Mouse (Mus musculus) intestine, embryonic 14.5 days (tissue): ENCODE measurements at regions not wholly inside any gene's neighbourhood (a gene's known extent, or its start where the extent isn't known, plus 50 kb on each side); places are given as distances from the start of the nearest gene placed in this dataset.

Source experiments
- ATAC-seq: fragments of 200-750 bp; cut with Nextera tagmentation; replicated peaks from 2 replicates; pipeline ENCODE4 v1.8.0; 2017; ENCODE audit warnings: low read depth, moderate number of reproducible peaks, moderate TSS enrichment, moderate library complexity; ENCODE audit not compliant: low FRiP score, low TSS enrichment
- DNase-seq: peaks from one replicate; pipeline ENCODE4 v3.0.0-alpha.2; 2018; ENCODE audit warnings: low spot score
- H3K27ac ChIP-seq: fragments of 300-500 bp; sonication (generic); 2 replicates; pipeline ENCODE4 v1.5.1; 2014; ENCODE audit warnings: low read depth, mild to moderate bottlenecking, control low read depth
- H3K27me3 ChIP-seq: fragments of 300-500 bp; sonication (generic); replicated peaks from 2 replicates; pipeline ENCODE4 v1.6.1; 2014; ENCODE audit warnings: low read length, control low read depth; ENCODE audit not compliant: control insufficient read depth, insufficient read depth
- H3K36me3 ChIP-seq: fragments of 300-500 bp; sonication (generic); 2 replicates; pipeline ENCODE4 v1.6.1; 2014; ENCODE audit warnings: low read length, control low read depth; ENCODE audit not compliant: control insufficient read depth, insufficient read depth
- H3K4me1 ChIP-seq: fragments of 300-500 bp; sonication (generic); replicated peaks from 2 replicates; pipeline ENCODE4 v1.6.1; 2014; ENCODE audit warnings: low read length, control low read depth, mixed read lengths; ENCODE audit not compliant: control insufficient read depth, insufficient read depth
- H3K4me2 ChIP-seq: fragments of 300-500 bp; sonication (generic); 2 replicates; pipeline ENCODE4 v1.6.1; 2014; ENCODE audit warnings: low read length
- H3K4me3 ChIP-seq: fragments of 300-500 bp; sonication (generic); 2 replicates; pipeline ENCODE4 v1.5.1; 2014; ENCODE audit warnings: low read depth, low read length, control low read depth, mixed read lengths
- H3K9ac ChIP-seq: fragments of 300-500 bp; sonication (generic); 2 replicates; pipeline ENCODE4 v1.6.1; 2014; ENCODE audit warnings: mild to moderate bottlenecking, low read length
- H3K9me3 ChIP-seq: fragments of 300-500 bp; sonication (generic); 2 replicates; pipeline ENCODE4 v1.6.1; 2016; ENCODE audit warnings: low read length, control low read depth; ENCODE audit not compliant: control insufficient read depth
- WGBS: fragments of 180-500 bp; shearing (Covaris S2); extraction: QIAGEN DNeasy Blood & Tissue Kit; methylation state at CpG from one replicate; pipeline ENCODE4 v1.1.7; 2014; 5-methylcytosine and 5-hydroxymethylcytosine counted together

GRCm38 (mm10) chr6:33193823-33194222 lies 55.1 kb upstream of the Exoc4 start:
- Histone ChIP-seq H3K36me3 (no peaks in the 10 kb centered on the region), H3K27me3 (no peaks in the 10 kb centered on the region), H3K9me3 (no peaks in the 10 kb centered on the region), H3K4me1 (no peaks in the 10 kb centered on the region), H3K9ac (no peak overlapping the region), H3K4me3 (no peak overlapping the region), H3K27ac (no peak overlapping the region), H3K4me2 (no peak overlapping the region)
- 71% methylated on average over 3 of the region's 3 CpGs for WGBS
- no peak for ATAC-seq
- DNase-seq, result no peak
